Mouse (Mus musculus) hindbrain, postnatal 0 days (tissue): ENCODE data around the gene Erich6b. TPM values are rescaled to one million over a fixed set of nuclear protein-coding genes. Genes with fewer than 3 reads are reported as not detected.

Source experiments
- ATAC-seq: fragments of 200-750 bp; cut with Nextera tagmentation; 2 replicates; pipeline ENCODE4 v1.8.0; 2017; ENCODE audit warnings: mild to moderate bottlenecking, moderate TSS enrichment, moderate library complexity
- DNase-seq: peaks from one replicate; pipeline ENCODE4 v3.0.0-alpha.2; 2015; ENCODE audit warnings: low spot score
- H3K27ac ChIP-seq: fragments of 300-500 bp; sonication (generic); 2 replicates; pipeline ENCODE4 v1.5.1; 2014; ENCODE audit warnings: mild to moderate bottlenecking
- H3K27me3 ChIP-seq: fragments of 300-500 bp; sonication (generic); 2 replicates; pipeline ENCODE4 v1.6.1; 2014; ENCODE audit warnings: low read length, mixed read lengths; ENCODE audit not compliant: insufficient read depth
- H3K36me3 ChIP-seq: fragments of 300-500 bp; sonication (generic); 2 replicates; pipeline ENCODE4 v1.6.1; 2014; ENCODE audit warnings: low read length, mixed read lengths; ENCODE audit not compliant: insufficient read depth
- H3K4me1 ChIP-seq: fragments of 300-500 bp; sonication (generic); 2 replicates; pipeline ENCODE4 v1.6.1; 2014; ENCODE audit warnings: antibody characterized with exemption, low read length, mixed read lengths; ENCODE audit not compliant: insufficient read depth
- H3K4me2 ChIP-seq: fragments of 300-500 bp; sonication (generic); 2 replicates; pipeline ENCODE4 v1.6.1; 2014; ENCODE audit warnings: low read depth, mild to moderate bottlenecking, low read length, moderate library complexity, mixed read lengths
- H3K4me3 ChIP-seq: fragments of 300-500 bp; sonication (generic); 2 replicates; pipeline ENCODE4 v1.5.1; 2014; ENCODE audit warnings: low read length
- H3K9ac ChIP-seq: fragments of 300-500 bp; sonication (generic); replicated peaks from 2 replicates; pipeline ENCODE4 v1.6.1; 2014; ENCODE audit warnings: mild to moderate bottlenecking, low read length, moderate library complexity, mixed read lengths
- H3K9me3 ChIP-seq: fragments of 300-500 bp; sonication (generic); 2 replicates; pipeline ENCODE4 v1.6.1; 2016; ENCODE audit warnings: low read length, mixed read lengths
- CTCF ChIP-seq: IDR thresholded peaks from 2 replicates; pipeline ENCODE4 v1.5.1; 2016; ENCODE audit warnings: antibody characterized with exemption, control low read depth, low read depth
- WGBS: fragments of 180-500 bp; shearing (Covaris S2); extraction: QIAGEN DNeasy Blood & Tissue Kit; methylation state at CpG from one replicate; pipeline ENCODE4 v1.1.7; 2014; 5-methylcytosine and 5-hydroxymethylcytosine counted together
- polyA plus RNA-seq: library from polyadenylated mRNA; unstranded; fragments of >200 nt; fragmentation: Nextera tagmentation; extraction: Ambion mirVana; gene quantifications from 2 replicates; pipeline ENCODE4 v1.2.1, GENCODE M21; 2015
- total RNA-seq: library from RNA; depleted of rRNA; stranded (reverse); fragments of >200 nt; gene quantifications from 2 replicates; pipeline ENCODE4 v1.2.3, GENCODE M21; 2014; rRNA removed

Erich6b gene
- total and polyA plus RNA-seq, 2 experiments from 2014 or later: not detected

DNA sequence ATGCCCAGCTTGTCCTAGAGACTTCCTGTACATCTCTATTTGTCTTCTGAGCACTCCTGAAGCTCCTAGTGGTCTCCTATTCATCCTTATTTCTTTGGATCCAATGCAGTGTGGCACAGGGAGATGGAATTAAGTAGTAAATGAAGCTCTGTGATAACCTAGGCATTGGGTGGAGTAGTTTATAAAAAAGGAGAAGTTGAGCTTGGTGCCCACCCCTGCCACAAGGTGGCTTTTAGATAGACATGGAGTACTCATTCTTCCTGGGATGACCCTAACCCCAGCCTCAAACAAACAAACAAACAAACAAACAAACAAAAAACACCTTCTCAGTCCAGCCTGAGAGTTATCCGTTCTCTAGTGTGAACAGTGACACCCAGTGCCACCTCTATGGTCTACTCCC is 55.9 kb downstream of the Erich6b start:
- Histone ChIP-seq H3K9ac (no peak overlapping the region), H3K27ac (no peak overlapping the region), H3K4me3 (no peak overlapping the region), H3K9me3 (no peaks in the 10 kb centered on the region), H3K4me1 (no peaks in the 10 kb centered on the region), H3K36me3 (0 out of 2 replicates have a peak, but pooled peaks cover 5% of the 10 kb centered on the region), H3K27me3 (no peaks in the 10 kb centered on the region), H3K4me2 (no peak overlapping the region)
- no peak for TF ChIP-seq CTCF
- ATAC-seq: no peak
- DNase-seq: no peak
- WGBS: 91% methylated on average over 1 of the region's 1 CpGs

DNA sequence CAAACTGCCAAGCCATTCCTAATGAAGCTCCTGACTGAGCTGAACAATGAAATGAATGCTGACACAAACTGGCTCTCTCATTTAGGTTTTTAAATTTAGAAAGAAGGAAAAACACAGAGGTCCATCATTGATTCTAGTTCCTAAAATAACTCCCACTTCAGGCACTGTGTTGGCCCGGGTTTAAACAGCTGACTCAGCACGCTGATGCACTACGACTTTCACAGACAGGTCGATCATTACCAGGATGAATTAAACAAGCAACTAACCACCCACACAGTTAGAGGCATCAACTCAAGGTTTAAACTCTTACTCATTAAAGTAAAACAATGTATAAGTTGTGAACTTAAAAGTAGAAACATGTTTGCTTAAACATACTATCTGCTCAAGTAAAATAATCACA is 64.6 kb downstream of the Erich6b start:
- H3K27ac ChIP-seq: no peak overlapping the region
- 80% methylated on average over 4 of the region's 4 CpGs for WGBS
- H3K9ac ChIP-seq: no peak overlapping the region
- no peaks in the 10 kb centered on the region for H3K4me1 ChIP-seq
- TF ChIP-seq CTCF: no peak
- H3K9me3 ChIP-seq: no peaks in the 10 kb centered on the region
- ATAC-seq: no peak
- H3K36me3 ChIP-seq: peaks cover 23% of the 10 kb centered on the region
- no peaks in the 10 kb centered on the region for H3K27me3 ChIP-seq
- H3K4me2 ChIP-seq: no peak overlapping the region
- no peak overlapping the region for H3K4me3 ChIP-seq
- no peak for DNase-seq

DNA sequence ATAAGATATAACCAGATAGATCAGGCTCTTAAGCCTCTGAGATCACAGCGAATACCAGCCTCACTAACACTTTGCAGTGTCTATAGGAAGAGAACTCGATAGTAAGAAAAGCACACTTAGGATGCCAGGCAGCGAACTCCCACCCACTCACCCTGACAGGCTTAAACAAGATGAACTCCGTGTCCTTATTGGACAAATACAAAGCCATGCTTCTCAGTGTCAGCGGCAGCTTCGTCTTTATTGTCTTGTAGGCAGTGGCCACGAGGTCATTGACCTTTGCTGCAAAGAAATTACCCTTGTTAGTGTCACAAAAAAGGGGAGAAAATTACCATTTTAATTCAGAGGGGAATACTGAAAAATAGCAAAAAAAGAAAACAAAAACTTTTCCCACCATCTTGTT is 65.7 kb downstream of the Erich6b start:
- DNase-seq: no peak
- no peak for TF ChIP-seq CTCF
- H3K27me3 ChIP-seq: no peaks in the 10 kb centered on the region
- no peak overlapping the region for H3K4me3 ChIP-seq
- no peaks in the 10 kb centered on the region for H3K4me1 ChIP-seq
- H3K9ac ChIP-seq: no peak overlapping the region
- H3K4me2 ChIP-seq: no peak overlapping the region
- H3K27ac ChIP-seq: no peak overlapping the region
- H3K9me3 ChIP-seq: no peaks in the 10 kb centered on the region
- ATAC-seq: no peak
- 26% methylated on average over 7 of the region's 7 CpGs for WGBS
- H3K36me3 ChIP-seq: peaks cover 26% of the 10 kb centered on the region

DNA sequence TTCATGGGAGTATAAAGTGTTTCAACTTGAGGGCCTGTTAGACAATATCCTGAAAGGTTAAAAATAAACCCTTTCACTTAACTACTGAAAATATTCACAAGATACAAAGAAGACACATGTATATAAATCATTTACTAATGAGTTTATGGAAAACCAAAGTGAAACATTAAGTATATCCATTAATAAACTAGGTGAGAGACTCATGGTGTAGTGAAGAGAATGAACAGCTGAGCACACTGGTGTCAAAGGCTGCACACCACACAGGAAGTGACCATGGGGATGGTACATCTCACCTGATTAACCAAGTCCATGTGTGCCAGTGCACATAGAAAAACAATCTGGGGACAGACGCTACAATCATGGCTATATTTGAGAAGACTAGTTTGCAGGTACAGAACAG is 66.9 kb downstream of the Erich6b start:
- H3K27ac ChIP-seq: no peak overlapping the region
- no peaks in the 10 kb centered on the region for H3K27me3 ChIP-seq
- no peak overlapping the region for H3K4me3 ChIP-seq
- TF ChIP-seq CTCF: no peak
- H3K36me3 ChIP-seq: peaks cover 21% of the 10 kb centered on the region; the same call in 1 of the 2 replicates
- no peak for DNase-seq
- no peak for ATAC-seq
- no peak overlapping the region for H3K9ac ChIP-seq
- H3K4me1 ChIP-seq: no peaks in the 10 kb centered on the region
- H3K4me2 ChIP-seq: no peak overlapping the region
- WGBS: 95% methylated on average over 1 of the region's 1 CpGs
- H3K9me3 ChIP-seq: no peaks in the 10 kb centered on the region

DNA sequence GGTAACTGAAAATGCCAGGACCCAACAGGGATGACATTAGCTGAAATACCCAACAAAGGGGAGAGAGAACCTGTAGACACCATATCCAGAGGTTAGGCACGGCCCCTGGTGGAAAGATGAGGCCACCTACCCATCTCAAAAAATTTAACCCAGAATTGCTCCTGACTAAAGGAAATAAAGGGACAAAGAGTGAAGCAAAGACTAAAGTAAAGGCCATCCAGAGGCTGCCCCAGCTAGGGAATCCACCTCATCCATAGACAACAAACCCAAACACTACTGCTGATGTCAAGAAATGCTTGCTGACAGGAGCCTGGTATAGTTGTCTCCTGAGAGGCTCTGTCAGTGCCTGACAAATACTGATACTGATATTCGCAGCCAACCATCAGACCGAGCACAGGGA is 69.7 kb downstream of the Erich6b start:
- no peak overlapping the region for H3K27ac ChIP-seq
- no peak for TF ChIP-seq CTCF
- no peak overlapping the region for H3K4me2 ChIP-seq
- H3K9me3 ChIP-seq: no peaks in the 10 kb centered on the region
- no peak overlapping the region for H3K4me3 ChIP-seq
- DNase-seq: no peak
- no peaks in the 10 kb centered on the region for H3K27me3 ChIP-seq
- 91% methylated on average over 3 of the region's 3 CpGs for WGBS
- H3K4me1 ChIP-seq: no peaks in the 10 kb centered on the region
- H3K9ac ChIP-seq: no peak overlapping the region
- ATAC-seq: no peak
- peaks cover 28% of the 10 kb centered on the region for H3K36me3 ChIP-seq

DNA sequence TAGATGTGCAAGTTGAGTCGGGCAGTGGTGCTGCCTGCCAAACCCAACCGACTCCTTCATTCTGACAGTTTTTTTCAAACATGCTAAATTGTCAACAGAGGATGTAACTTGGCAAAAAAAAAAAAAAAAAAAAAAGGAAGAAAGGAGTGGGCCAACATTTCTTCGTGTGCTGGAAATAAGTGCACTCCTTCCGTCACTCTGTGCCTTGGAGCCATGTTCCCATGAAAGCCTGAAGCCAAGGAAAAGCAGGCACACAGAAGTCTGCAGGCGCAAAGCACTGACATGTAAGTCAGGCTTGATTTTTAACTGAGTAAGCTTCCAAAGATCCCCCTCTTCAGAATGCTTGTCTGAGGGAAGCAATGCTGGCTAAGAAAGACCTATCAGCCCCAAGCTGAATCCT is 70.6 kb downstream of the Erich6b start:
- Histone ChIP-seq H3K9ac (no peak overlapping the region), H3K9me3 (no peaks in the 10 kb centered on the region), H3K27ac (no peak overlapping the region), H3K27me3 (no peaks in the 10 kb centered on the region), H3K4me1 (no peaks in the 10 kb centered on the region), H3K4me3 (no peak overlapping the region), H3K4me2 (no peak overlapping the region), H3K36me3 (peaks cover 32% of the 10 kb centered on the region)
- no peak for TF ChIP-seq CTCF
- DNase-seq (no peak), ATAC-seq (no peak)
- WGBS: 82% methylated on average over 5 of the region's 5 CpGs

DNA sequence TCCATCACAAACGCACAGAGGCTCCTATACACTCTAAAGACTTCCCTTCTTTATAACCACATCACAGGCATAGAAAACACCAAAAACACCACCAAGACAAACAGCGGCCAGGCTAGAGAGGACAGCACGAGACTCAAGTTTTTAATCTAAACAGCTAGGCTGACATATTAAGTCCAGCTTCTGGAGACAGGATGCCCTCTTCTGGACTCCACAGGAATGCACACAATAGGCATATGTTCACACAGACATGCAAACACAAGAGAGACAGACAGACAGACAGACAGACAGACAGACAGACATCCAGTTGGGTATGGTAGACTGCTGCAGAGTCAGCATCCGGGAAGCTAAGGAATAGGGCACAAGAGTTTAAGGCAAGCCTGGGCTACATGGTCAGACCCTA is 71.6 kb downstream of the Erich6b start:
- Histone ChIP-seq H3K4me1 (no peaks in the 10 kb centered on the region), H3K4me2 (no peak overlapping the region), H3K27me3 (no peaks in the 10 kb centered on the region), H3K36me3 (peaks cover 40% of the 10 kb centered on the region), H3K9ac (no peak overlapping the region), H3K27ac (no peak overlapping the region), H3K9me3 (no peaks in the 10 kb centered on the region), H3K4me3 (no peak overlapping the region)
- ATAC-seq: no peak
- peak; percentile 78 for TF ChIP-seq CTCF
- DNase-seq: peak; percentile 65
- 72% methylated on average over 4 of the region's 4 CpGs for WGBS

DNA sequence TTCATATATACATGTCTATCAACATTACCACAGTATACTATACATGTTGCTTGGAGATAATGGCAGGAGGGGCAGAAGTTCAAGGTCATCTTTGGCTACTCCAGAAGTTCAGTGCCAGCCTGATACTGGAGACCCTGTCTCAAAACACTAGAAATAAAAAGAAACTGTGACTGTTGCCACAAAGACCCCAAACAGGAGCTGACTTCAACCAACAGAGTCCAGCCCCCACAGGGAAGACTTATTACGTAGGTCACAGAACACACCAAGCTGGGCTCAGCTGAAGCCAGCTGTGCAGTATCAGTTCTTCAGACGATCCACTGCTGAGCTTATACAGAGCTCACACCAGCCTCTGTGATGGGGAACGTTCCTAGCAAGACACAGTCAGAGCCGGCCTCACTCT is 74.4 kb downstream of the Erich6b start:
- H3K4me2 ChIP-seq: no peak overlapping the region
- H3K9me3 ChIP-seq: no peaks in the 10 kb centered on the region
- WGBS: 96% methylated on average over 4 of the region's 4 CpGs
- no peaks in the 10 kb centered on the region for H3K27me3 ChIP-seq
- H3K4me1 ChIP-seq: no peaks in the 10 kb centered on the region
- no peak overlapping the region for H3K27ac ChIP-seq
- H3K4me3 ChIP-seq: no peak overlapping the region
- no peak for TF ChIP-seq CTCF
- H3K36me3 ChIP-seq: peaks cover 52% of the 10 kb centered on the region
- ATAC-seq (no peak), DNase-seq (no peak)
- H3K9ac ChIP-seq: no peak overlapping the region

Other genes with a start within 250 kb of the Erich6b start
- 8.2 and 11.1 TPM in 2 replicates for gene Siah3, start 186.3 kb upstream of the Erich6b start, total RNA-seq
- gene Siah3, start 186.3 kb upstream of the Erich6b start, polyA plus RNA-seq: 2.5 and 3.1 TPM in 2 replicates
- not detected in 2 replicates for gene Spert, start 49.1 kb upstream of the Erich6b start, total RNA-seq
- gene Spert, start 49.1 kb upstream of the Erich6b start, polyA plus RNA-seq: not detected in 2 replicates
- gene Cog3, start 112.3 kb downstream of the Erich6b start, total RNA-seq: 21.2 and 21.6 TPM in 2 replicates
- 11.1 and 12.0 TPM in 2 replicates for gene Cog3, start 112.3 kb downstream of the Erich6b start, polyA plus RNA-seq
- 17.4 and 27.2 TPM in 2 replicates for gene Slc25a30, start 144.8 kb downstream of the Erich6b start, total RNA-seq
- gene Slc25a30, start 144.8 kb downstream of the Erich6b start, polyA plus RNA-seq: 4.8 and 6.0 TPM in 2 replicates
- gene Tpt1, start 202.8 kb downstream of the Erich6b start, total RNA-seq: 377 and 433 TPM in 2 replicates
- gene Tpt1, start 202.8 kb downstream of the Erich6b start, polyA plus RNA-seq: 731 and 750 TPM in 2 replicates